Mouse (Mus musculus) testis, postnatal 14 days (tissue): ENCODE measurements around the gene Olfr433.
"Not testable (repeated sequence)": the region's sequence is repeated elsewhere in the genome, so short reads cannot be mapped to it uniquely, and the experiment has no call there.

ENCODE experiments used
- DNase-seq: peaks from one replicate; pipeline ENCODE4 v3.0.0; 2021; ENCODE audit warnings: low spot score

The Olfr433 gene

DNA sequence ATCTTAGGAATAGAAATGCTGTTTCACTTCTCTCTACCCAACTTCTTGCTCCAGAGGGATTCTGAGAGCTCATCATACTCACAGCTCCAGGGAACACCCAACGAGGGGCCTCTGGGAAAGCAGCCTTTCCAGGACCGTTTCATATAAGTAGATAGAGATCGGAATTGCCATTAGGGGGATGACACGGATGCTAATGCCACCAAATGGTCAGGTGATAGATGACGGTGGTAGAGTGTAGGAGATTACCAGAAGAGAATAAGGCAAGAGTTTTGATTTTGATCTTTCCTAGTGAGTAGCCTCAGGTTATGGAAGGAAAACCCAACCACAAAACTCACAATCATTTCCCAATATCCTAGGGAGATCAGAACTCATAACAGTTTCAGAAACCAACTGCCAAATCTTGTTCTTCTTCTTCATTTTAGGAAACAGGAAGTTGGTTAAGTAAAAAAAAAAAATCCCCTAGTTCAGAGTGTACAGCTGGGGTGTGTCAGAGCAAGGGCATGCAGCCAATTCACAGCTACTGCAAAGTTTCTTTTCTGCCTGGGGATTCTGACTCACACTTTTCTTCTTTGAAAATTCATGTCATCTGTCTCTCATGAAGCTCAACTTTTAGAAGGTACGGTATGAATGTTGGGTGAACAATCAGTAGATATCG lies at the start of gene Olfr433:
Gene Olfr433 (plus strand): TSS at position 183 of the 655 bp plus-strand sequence.
- DNase-seq: no peak

DNA sequence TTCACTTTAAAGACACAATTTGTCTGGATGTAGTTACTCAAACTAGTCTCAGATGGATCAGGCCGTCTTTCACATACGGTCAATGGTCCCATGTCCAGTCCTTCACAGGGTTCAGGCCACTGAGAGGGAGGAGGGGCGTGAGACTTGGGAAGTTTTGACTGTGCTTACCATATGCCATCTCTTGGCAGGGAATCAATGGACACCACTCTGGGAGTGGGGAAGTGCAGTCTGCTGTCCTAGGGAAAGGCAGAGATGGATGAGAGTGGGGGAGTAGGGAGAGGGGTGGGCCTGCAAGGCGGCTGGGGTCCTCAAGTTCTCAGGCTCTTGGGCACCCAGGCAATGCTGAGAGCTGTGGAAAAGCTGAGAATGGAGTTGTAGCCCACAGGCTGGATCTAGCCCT lies 45.5 kb upstream of the Olfr433 start:
- DNase-seq: no peak

DNA sequence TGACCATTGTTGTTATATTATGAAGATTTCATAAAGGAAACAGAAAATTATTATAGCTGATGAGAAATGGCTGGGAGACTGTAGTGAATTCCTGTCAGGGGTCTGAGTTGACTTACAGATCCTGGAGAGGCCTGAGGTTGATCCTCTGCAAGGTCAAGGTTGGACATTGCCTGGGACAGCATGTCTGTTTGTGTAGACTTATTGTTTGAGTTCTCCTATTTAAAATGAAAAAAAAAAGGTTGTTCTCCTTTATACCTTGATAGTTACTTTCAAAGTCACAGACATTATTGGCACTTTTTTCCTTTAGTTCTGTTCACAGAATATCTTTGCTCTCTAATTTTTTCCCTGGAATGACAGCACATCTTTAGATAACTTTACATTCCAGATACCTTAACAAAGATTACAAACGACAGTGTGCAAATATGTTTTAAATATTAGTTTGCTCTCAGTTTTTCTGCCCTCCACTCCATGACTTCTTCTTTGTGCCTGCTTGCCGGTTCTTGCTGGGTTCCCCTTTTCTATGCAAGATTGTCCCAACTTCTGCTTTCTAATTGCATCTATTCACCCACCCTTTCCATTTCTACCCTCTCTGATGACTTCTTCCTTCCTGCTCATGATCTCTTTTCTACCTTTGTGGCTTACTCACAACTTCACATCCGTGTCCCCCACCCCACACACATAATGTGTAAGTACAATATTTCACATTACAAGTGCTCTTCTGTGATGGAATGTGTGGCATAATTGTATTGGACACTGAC lies 36.0 kb upstream of the Olfr433 start:
- not testable (repeated sequence) for DNase-seq

DNA sequence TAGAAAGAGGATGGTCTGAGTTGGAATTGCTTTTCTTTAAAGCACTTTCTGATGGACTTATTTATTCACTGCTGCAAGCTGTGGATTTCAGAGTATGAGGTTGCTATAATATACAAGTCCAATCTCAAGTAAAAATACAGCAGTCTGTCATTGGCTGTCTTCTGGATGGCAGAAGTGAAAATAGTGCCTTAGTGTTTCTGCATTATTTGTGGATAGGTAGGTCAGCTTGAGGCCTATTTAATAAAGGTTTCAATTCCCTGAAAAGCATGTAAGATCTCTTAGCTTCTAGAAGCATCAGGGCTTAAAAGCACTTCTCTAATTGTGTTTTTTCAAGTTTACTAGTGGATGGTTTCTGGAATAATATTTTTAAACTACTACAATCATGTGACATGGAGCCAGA lies 33.5 kb upstream of the Olfr433 start:
- not testable (repeated sequence) for DNase-seq

DNA sequence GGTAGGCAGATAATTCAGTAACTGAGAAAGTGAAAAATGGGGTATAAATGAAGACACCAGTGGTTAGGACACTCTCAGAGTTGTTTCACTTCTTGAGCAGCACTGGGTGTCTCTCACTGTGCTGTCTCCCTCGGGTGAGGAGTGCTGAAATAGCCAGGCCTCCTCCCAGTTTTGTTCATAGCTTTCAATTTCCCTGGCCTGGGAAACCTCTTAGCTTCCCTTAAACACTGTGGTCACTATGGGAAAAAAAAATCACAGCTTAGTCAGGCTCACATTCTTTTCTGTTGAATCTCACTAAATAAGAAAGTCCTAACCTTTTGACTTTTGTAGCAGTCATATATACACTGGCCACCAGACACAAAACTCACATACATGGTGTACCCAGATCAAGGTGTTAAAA lies 8.8 kb upstream of the Olfr433 start, which contains the start of gene Ifi205:
Gene Ifi205 (minus strand): TSS at position 113 of the 400 bp plus-strand sequence.
- DNase-seq: no peak

DNA sequence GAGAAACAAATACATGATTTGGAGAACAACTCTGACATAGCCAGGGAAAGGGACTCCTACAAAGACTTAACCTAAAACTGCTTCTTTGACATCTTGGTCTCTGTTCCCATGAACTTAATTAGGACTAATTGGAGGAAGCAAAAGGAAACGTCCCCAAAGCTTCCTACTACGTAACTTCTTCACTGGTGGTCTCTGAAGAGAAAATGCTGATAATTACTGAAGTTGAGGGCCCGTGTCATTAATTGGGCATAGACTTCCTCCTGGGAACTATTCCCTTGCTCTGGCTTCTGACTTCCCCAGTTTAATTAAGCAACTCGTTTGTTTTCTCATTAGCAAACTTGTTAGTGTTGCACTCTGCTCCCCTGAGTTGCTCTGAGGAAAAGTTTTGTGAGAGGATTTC lies 4.7 kb upstream of the Olfr433 start:
- no peak for DNase-seq

DNA sequence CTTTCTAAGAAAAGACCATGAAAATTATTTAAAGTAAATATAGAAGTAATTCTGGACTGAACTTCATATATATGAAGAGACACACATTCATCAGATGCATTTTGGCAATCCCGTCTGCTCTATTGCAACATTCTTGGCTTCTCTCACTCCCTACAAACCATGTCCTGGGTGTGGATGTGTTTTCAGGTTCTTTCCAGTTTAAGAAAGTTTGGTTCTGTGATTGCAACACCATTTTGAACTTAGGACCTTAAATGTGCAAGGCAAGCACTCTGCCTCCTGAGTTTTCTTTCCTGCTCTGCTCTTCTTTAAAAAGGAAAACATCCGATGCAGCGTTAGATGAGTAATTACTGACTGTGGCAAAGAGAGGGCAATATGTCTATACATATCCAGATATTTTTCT lies 2.0 kb upstream of the Olfr433 start:
- no peak for DNase-seq

DNA sequence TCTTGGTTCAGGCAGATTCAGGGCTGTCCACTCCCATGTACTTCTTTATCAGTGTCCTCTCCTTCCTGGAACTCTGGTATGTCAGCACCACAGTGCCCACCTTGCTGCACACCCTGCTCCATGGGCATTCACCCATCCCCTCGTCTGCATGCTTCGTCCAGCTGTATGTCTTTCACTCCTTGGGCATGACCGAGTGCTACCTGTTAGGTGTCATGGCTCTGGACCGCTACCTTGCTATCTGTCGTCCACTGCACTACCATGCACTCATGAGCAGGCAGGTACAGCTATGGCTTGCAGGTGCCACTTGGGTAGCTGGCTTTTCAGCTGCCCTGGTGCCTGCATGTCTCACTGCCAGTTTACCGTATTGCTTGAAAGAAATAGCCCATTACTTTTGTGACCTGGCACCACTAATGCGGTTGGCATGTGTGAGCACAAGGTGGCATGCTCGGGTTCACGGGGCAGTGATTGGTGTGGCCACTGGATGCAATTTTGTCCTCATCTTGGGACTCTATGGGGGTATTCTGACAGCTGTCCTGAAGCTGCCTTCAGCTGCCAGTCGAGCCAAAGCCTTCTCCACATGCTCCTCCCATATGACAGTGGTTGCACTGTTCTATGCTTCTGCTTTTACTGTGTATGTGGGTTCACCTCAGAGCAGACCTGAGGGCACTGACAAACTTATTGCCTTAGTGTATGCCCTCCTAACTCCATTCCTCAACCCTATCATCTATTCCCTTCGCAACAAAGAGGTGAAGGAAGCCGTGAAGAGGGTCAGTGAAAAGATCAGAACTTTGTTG lies 1.8 kb downstream of the Olfr433 start:
- not testable (repeated sequence) for DNase-seq

DNA sequence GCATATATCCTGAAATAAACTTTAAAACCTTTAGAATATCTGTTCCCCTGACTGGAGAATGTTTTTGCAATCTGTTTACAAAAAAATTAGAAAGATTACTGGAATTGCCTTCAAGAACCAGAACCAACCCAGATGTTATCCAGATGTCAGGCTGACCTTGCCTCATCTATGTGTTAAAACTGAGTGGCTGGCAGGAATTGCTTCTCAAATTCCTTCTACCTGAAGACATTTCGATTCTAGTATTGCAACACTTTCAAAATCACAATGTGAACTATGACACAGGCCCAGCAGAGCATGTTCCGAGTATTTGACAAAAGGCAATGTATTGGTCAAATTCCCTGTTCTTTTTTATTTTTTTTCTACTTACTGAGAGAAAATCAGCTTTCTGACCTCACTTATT lies 3.9 kb downstream of the Olfr433 start:
- DNase-seq: no peak

DNA sequence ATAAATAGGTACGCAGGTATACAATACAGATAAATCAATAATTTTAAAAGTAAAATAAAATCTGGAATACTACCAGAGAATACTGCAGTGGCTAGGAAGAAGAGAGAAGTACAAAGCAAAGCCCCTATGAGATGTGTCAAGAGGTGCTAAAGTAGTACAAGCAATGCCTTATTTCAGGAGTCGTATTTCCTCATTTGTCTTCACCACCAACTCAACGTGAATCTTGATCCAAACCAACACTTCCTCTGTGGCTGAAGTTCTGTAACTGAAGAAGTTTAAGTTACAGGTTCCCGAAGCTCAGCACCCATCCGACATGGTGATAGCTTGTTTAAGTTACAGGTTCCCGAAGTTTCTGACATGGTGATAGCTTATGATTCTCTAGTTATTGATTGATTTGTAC lies 7.7 kb downstream of the Olfr433 start:
- DNase-seq: not testable (repeated sequence)

DNA sequence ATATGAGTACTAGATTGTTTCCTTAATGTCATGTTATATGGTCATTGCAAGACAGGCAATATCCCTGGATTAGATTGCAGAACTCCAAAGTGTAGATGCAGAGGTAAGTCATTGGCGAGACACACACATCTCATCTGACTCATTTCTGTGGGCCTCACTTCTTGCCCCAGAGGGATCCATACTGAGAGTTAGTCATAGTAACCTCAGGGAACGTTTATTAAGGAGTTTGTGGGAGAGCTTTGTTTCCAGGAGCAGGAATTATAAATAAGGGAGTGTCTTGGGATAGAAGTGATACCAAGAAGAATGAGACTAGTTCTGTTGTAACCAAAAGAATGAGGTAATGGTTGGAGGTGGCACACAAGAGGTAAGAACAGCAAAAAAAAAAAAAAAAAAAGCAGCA lies 8.4 kb downstream of the Olfr433 start, which contains the start of gene Olfr432:
Gene Olfr432 (plus strand): TSS at position 313 of the 400 bp plus-strand sequence.
- no peak for DNase-seq

DNA sequence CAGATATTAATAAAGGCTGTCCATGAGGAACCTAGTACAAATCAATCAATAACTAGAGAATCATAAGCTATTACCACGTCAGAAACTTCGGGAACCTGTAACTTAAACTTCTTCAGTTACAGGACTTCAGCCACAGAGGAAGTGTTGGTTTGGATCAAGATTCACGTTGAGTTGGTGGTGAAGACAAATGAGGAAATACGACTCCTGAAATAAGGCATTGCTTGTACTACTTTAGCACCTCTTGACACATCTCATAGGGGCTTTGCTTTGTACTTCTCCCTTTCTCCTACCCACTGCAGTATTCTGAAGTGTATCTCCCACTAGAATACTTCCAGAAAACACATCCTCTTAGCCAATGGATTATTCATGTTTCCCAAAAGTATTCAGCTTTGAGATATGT lies 8.9 kb downstream of the Olfr433 start:
- DNase-seq: not testable (repeated sequence)

DNA sequence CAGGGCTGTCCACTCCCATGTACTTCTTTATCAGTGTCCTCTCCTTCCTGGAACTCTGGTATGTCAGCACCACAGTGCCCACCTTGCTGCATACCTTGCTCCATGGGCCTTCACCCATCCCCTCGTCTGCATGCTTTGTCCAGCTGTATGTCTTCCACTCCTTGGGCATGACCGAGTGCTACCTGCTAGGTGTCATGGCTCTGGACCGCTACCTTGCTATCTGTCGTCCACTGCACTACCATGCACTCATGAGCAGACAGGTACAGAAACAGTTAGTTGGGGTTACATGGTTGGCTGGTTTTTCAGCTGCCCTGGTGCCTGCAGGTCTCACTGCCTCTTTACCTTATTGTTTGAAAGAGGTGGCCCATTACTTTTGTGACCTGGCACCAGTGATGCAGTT lies 10.0 kb downstream of the Olfr433 start:
- DNase-seq: no peak

DNA sequence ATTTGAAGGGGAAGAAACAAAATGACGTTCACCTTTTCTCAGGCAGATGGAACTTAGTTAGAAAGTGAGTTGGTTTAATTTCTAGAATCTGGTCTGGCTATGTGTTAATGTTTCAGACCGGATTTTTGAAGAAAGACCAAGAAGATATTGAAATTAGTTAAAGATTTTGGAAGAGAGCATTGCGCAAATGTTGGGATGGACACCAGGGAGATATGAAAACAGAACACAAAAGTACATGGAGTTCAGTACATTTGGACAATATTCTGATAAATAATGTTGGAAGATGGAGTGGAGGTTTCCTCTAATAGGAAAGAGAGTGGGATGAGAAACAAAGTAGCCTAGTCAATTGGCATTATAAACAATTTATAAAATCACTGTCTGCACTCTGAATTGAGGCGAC lies 11.0 kb downstream of the Olfr433 start:
- no peak for DNase-seq

DNA sequence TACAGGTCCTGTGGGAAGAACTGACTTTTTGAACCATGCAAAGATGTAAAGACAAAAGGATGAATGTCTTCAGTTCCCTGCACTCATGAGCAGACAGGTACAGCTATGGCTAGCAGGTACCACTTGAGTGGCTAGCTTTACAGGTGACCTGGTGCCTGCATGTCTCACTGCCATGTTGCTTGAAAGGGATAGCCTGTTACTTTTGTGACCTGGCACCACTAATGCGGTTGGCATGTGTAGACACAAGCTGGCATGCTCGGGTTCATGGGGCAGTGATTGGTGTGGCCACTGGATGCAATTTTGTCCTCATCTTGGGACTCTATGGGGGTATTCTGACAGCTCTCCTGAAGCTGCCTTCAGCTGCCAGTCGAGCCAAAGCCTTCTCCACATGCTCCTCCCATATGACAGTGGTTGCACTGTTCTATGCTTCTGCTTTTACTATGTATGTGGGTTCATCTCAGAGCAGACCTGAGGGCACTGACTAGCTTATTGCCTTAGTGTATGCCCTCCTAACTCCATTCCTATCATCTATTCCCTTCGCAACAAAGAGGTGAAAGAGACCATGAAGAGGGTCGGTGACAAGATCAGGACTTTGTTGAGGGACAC lies 11.5 kb downstream of the Olfr433 start:
- DNase-seq: no peak

DNA sequence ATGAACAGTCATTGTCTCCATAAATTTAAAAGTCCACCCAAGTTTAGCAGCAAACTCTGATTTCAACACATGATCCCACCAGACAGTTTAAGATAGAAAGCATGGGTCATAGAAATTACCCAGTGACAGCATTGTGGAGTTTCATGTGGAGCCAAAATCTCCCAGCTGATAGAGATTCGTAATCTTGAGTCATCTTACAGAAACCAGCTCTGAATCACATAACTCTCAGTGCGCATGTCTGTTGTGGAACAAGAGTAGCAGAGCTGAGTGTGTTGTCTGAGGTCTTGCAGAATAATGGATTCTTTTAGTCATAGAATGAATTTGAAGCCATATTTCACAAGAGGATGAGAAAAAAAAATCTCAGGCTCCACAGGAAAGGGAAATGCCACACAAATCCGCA lies 12.5 kb downstream of the Olfr433 start:
- no peak for DNase-seq

DNA sequence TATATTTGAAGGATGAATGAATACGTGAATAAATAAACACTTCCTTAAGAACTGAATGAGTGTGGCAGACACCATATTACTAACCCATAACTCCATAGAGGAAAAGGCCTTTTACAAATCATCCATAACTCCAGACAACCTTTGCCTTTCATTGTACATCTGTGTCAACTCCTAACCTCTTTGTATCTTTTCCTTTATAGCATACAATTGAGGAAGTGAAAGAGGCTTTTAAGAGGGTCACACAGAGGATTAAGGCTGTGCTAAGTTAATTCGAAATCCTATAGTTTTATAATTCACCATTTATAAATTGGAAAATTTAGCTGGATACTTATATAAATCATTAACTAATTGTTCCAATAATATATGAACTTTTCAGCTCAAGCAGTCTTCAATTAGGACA lies 14.7 kb downstream of the Olfr433 start:
- DNase-seq: no peak

DNA sequence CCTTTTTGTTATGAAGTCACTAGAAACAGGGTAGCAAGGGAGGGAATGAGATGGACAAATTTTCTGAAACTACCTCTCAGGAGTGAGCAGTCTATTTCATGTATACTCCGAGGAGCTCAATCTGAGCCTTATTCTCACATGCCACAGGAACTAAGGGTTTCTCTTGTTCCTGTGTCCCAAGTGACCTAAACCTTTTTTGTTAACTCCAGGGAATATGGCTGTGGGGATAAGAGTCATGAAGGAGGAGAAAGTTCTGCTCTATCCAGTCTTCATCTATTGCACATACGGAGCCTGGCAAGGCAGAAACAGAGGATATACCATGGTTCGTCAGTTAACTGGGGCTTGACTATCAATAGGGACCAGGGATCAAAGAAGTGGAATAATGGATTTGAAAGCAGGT lies 25.8 kb downstream of the Olfr433 start, which contains the start of gene Olfr430:
Gene Olfr430 (plus strand): TSS at position 301 of the 400 bp plus-strand sequence.
- DNase-seq: no peak

DNA sequence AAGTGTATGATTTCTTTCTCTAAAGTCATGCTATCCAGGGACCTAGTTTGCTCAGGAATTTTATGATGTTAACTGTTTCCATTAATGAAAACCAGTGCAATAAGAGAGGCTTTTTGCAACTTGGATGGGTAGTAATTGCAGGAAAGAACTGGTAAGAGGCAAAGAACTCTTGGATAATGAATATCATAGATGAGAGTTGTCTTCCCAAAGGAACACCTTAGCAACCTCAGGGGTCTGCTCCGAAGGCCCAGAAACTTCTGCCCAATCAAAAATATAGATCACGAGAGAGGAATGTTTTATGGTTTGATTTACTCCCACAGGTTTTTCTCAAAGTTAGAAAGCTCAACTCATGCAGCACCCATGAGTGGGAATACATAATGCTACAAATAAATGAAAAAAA lies 43.5 kb downstream of the Olfr433 start, which contains the start of gene Olfr429:
Gene Olfr429 (plus strand): TSS at position 301 of the 400 bp plus-strand sequence.
- DNase-seq: no peak
